Mouse (Mus musculus) kidney, postnatal 0 days (tissue): ENCODE data around the gene Slc16a11. TPM values are rescaled to one million over a fixed set of nuclear protein-coding genes. Genes with fewer than 3 reads are reported as not detected.
A peak's percentile ranks its signal among the peaks of the same experiment; 100 is the strongest.

Experiments
- ATAC-seq: fragments of 200-750 bp; cut with Nextera tagmentation; replicated peaks from 2 replicates; pipeline ENCODE4 v1.8.0; 2017; ENCODE audit warnings: low read depth, moderate number of reproducible peaks, moderate TSS enrichment, moderate library complexity; ENCODE audit not compliant: low FRiP score
- DNase-seq: peaks from one replicate; pipeline ENCODE4 v3.0.0-alpha.2; 2016; ENCODE audit warnings: low spot score
- H3K27ac ChIP-seq: fragments of 300-500 bp; sonication (generic); 2 replicates; pipeline ENCODE4 v1.5.1; 2014; ENCODE audit warnings: mild to moderate bottlenecking
- H3K27me3 ChIP-seq: fragments of 300-500 bp; sonication (generic); 2 replicates; pipeline ENCODE4 v1.6.1; 2014; ENCODE audit warnings: low read length, mixed read lengths; ENCODE audit not compliant: insufficient read depth
- H3K36me3 ChIP-seq: fragments of 300-500 bp; sonication (generic); 2 replicates; pipeline ENCODE4 v1.6.1; 2014; ENCODE audit warnings: low read length, mixed read lengths; ENCODE audit not compliant: insufficient read depth
- H3K4me1 ChIP-seq: fragments of 300-500 bp; sonication (generic); replicated peaks from 2 replicates; pipeline ENCODE4 v1.6.1; 2014; ENCODE audit warnings: antibody characterized with exemption, low read length, mixed read lengths; ENCODE audit not compliant: insufficient read depth
- H3K4me2 ChIP-seq: fragments of 300-500 bp; sonication (generic); 2 replicates; pipeline ENCODE4 v1.6.1; 2014; ENCODE audit warnings: mild to moderate bottlenecking, low read length, moderate library complexity, mixed read lengths
- H3K4me3 ChIP-seq: fragments of 300-500 bp; sonication (generic); replicated peaks from 2 replicates; pipeline ENCODE4 v1.5.1; 2014; ENCODE audit warnings: low read depth, low read length
- H3K9ac ChIP-seq: fragments of 300-500 bp; sonication (generic); 2 replicates; pipeline ENCODE4 v1.6.1; 2014; ENCODE audit warnings: low read depth, low read length
- H3K9me3 ChIP-seq: fragments of 300-500 bp; sonication (generic); replicated peaks from 2 replicates; pipeline ENCODE4 v1.6.1; 2016; ENCODE audit warnings: low read length, inconsistent platforms, mixed read lengths
- CTCF ChIP-seq: IDR thresholded peaks from 2 replicates; pipeline ENCODE4 v1.5.1; 2016; ENCODE audit warnings: antibody characterized with exemption, low read depth, mild to moderate bottlenecking, moderate library complexity
- WGBS: fragments of 180-500 bp; shearing (Covaris S2); extraction: QIAGEN DNeasy Blood & Tissue Kit; methylation state at CpG from one replicate; pipeline ENCODE4 v1.1.7; 2014; 5-methylcytosine and 5-hydroxymethylcytosine counted together
- polyA plus RNA-seq: library from polyadenylated mRNA; unstranded; fragments of >200 nt; fragmentation: Nextera tagmentation; extraction: Ambion mirVana; gene quantifications from 2 replicates; pipeline ENCODE4 v1.2.1, GENCODE M21; 2015

Slc16a11 gene
- polyA plus RNA-seq, 1 experiment from 2014 or later = 12.6 TPM

DNA sequence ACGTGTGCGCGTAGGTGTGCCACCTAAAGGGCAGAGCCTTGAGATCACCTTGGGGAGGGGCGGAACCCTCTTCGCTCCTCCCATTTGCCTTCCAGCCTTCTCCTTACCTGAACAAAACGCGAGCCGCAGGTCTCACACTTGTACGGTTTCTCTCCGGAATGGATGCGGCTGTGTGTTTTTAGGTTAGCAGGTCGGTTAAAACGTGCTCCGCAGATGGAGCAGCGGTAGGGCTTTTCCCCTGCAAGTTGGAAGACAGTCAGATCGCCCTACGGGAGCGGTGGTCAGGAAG is 14.0 kb downstream of the Slc16a11 start:
- Histone ChIP-seq H3K4me1 (peaks cover 9% of the 10 kb centered on the region), H3K36me3 (no peaks in the 10 kb centered on the region), H3K4me3 (peak overlapping the region; percentile 39), H3K9me3 (no peaks in the 10 kb centered on the region), H3K27ac (no peak overlapping the region), H3K9ac (no peak overlapping the region), H3K4me2 (peak overlapping the region; percentile 50), H3K27me3 (peaks cover 13% of the 10 kb centered on the region)
- WGBS = 7% methylated on average over 18 of the region's 18 CpGs
- no peak for TF ChIP-seq CTCF
- DNase-seq (no peak), ATAC-seq (no peak)

DNA sequence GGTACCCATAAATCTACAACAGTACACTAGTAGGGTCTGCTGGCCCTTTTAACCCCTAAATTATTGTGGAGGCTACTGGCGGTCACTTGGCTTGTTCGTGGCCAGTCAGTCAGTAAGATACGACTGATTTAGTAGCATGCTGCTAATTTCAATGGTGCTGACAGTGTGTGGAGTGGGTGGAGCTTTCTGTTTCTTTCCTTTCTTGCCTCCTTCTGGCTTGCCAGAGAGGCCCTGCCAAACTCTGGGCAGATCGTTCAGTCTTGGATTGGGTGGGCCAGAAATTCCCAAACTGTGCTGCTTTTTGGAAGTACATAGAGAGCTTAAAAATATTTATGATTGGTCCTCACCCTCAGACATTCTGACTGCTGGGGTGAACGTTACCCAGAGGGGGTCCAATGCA is 14.6 kb downstream of the Slc16a11 start:
- TF ChIP-seq CTCF = no peak
- Histone ChIP-seq H3K36me3 (no peaks in the 10 kb centered on the region), H3K9me3 (no peaks in the 10 kb centered on the region), H3K27ac (no peak overlapping the region), H3K27me3 (peaks cover 13% of the 10 kb centered on the region), H3K9ac (0 out of 2 replicates have a peak overlapping the region, but pooled peaks have one; percentile 20), H3K4me1 (peaks cover 9% of the 10 kb centered on the region), H3K4me2 (peak overlapping the region; percentile 50), H3K4me3 (peak overlapping the region; percentile 39)
- ATAC-seq (no peak), DNase-seq (no peak)
- 20% methylated on average over 5 of the region's 5 CpGs for WGBS

DNA sequence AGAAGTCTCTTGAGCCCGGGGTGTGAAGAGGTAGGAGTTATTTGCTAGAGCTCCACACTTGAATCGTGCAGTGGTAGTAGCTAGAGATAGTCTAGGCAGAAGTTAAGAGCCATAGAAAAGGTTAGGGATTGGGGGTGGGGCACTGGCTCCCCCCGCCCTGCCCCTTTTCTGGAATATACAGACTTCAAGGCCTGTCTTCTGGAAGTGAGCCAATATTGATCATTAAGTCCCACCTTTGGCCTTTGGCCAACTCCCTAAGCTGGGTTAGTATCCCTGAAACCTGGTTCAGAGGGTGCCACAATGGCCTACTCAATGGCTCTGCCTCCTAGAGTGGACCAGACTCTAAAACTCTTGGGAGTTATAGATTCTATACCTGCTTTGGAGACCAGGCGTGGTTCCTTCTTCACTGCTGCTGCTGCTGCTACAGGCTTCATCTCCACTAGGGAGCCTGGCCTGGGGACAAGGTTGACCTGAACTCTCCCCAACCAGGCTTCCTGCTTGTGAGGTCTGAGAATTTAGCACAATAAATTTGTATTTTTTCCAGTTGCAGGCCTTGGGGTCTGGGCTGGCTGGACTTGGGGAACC is 15.2 kb downstream of the Slc16a11 start:
- Histone ChIP-seq H3K36me3 (no peaks in the 10 kb centered on the region), H3K4me3 (peak overlapping the region; percentile 39), H3K4me2 (peak overlapping the region; percentile 50), H3K27ac (no peak overlapping the region), H3K27me3 (peaks cover 13% of the 10 kb centered on the region), H3K4me1 (peaks cover 9% of the 10 kb centered on the region), H3K9me3 (no peaks in the 10 kb centered on the region), H3K9ac (peak overlapping the region; percentile 20; the same call in 1 of the 2 replicates)
- TF ChIP-seq CTCF = no peak
- WGBS = 74% methylated on average over 4 of the region's 4 CpGs
- DNase-seq (no peak), ATAC-seq (no peak)

DNA sequence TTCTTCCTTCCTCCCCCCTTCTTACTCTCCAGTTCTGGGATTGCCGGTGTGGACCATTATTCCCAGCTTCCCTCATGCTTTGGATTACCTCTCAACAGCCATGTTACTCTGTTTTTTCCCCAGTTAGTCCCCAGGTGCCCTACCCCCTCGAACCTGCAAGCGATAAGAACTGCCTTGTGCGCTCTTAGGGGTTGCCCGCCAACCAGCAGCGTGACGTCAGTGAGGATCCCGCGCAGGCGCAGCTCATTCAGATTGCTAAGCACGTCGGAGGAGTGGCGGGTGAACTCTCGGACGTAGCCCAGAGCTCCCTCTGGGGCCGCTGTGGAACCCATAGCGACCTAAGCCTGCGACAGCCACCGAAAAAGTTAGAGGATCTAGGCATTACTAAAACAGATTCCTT is 16.3 kb downstream of the Slc16a11 start:
- Histone ChIP-seq H3K36me3 (no peaks in the 10 kb centered on the region), H3K27me3 (peaks cover 13% of the 10 kb centered on the region), H3K4me3 (peak overlapping the region; percentile 39), H3K27ac (peak overlapping the region; percentile 79), H3K9me3 (no peaks in the 10 kb centered on the region), H3K4me2 (peak overlapping the region; percentile 50), H3K9ac (peak overlapping the region; percentile 45; the same call in 1 of the 2 replicates), H3K4me1 (peaks cover 9% of the 10 kb centered on the region)
- TF ChIP-seq CTCF = no peak
- WGBS = 2% methylated on average over 19 of the region's 19 CpGs
- DNase-seq (peak; percentile 83), ATAC-seq (0 out of 2 replicates have a peak, but pooled peaks have one; percentile 9)

DNA sequence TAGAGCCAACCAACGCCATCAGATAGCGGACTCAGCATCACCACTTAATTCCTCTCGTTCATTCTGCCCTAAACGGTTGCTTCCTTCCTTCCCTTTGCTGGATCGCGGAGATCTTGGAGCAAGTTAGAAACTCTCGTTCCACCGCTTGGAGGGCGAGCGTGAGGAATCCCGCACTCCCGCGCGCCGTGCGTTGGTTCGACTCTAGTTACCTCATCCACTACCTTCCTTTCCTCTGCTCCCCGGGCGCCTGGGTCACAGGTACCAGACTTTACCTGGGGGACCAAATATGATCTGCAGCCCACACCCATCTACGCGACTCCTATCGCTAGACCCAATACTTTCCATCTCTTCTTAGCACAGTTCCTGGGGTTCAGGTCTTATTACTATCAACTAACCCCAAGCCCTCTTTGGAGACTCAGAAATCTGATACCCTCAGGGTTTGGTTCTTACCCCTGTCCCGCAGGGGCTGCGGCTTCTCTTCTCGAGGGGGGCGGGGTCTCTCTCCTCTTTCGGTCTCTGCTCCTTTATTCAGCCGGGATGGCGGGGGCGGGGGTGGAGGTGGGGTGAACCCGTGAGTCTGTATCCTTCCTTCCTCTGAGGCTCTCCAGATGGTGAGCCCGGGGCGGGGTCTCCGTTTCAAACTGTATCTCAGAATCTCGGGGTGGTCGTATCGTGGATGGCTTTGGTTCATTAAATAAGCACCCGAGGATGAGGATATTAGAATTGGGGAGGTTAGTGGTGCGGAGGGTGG is 16.9 kb downstream of the Slc16a11 start, which contains the start of gene Bcl6b:
TSS of gene Bcl6b (minus strand) at position 539 of the 751 bp plus-strand sequence.
- no peak for TF ChIP-seq CTCF
- ATAC-seq = no peak

DNA sequence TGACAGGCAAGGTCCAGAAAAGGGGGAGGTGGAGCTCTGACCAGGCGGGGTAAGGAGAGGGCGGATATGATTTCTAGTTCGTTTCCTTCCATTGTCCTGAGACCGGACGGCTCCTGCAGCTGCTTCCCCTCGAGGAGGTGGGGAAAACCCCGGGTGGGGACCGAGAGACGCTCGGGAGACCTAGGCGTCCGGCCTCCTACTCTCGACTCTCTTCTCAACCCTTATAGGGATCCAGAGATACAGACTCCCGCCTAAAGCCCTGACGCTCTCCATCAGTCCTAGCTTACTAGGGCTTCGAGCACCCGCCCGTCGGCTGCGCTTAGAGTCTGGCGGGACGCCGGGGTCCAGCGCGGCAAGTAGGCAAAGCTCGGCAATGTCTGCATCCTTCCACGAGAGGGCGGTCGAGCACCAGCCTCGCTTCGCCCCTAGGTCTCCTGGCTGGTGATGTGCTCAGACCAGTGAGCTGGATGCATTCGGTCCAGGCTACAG is 17.7 kb downstream of the Slc16a11 start:
- H3K4me3 ChIP-seq = peak overlapping the region; percentile 39
- 1% methylated on average over 32 of the region's 32 CpGs for WGBS
- H3K4me1 ChIP-seq = peaks cover 15% of the 10 kb centered on the region
- H3K4me2 ChIP-seq = peak overlapping the region; percentile 50
- TF ChIP-seq CTCF = peak; percentile 97
- DNase-seq = peak; percentile 92
- H3K9me3 ChIP-seq = no peaks in the 10 kb centered on the region
- peak overlapping the region; percentile 79 for H3K27ac ChIP-seq
- peaks cover 13% of the 10 kb centered on the region for H3K27me3 ChIP-seq
- 0 out of 2 replicates have a peak overlapping the region, but pooled peaks have one; percentile 9 for H3K9ac ChIP-seq
- H3K36me3 ChIP-seq = 0 out of 2 replicates have a peak, but pooled peaks cover 6% of the 10 kb centered on the region
- ATAC-seq = peak; percentile 40; the same call in 1 of the 2 replicates

More for the DNA sequence above, 16.9 kb downstream of the Slc16a11 start, which contains the start of gene Bcl6b:
- H3K27ac ChIP-seq = peak within 1 kb of the TSS; percentile 79
- DNase-seq = peak; percentile 55
- WGBS = 1% methylated on average over 39 of the region's 39 CpGs
- no peaks in the 10 kb centered on the region for H3K36me3 ChIP-seq
- peaks cover 14% of the 10 kb centered on the region for H3K4me1 ChIP-seq
- peak within 1 kb of the TSS; percentile 39 for H3K4me3 ChIP-seq
- peak within 1 kb of the TSS; percentile 50 for H3K4me2 ChIP-seq
- peaks cover 13% of the 10 kb centered on the region for H3K27me3 ChIP-seq
- H3K9ac ChIP-seq = peak within 1 kb of the TSS; percentile 45
- H3K9me3 ChIP-seq = no peaks in the 10 kb centered on the region
